Mouse (Mus musculus) MEL (cell line): ENCODE data around the gene Cchcr1. TPM values are rescaled to one million over a fixed set of nuclear protein-coding genes. Genes with fewer than 3 reads are reported as not detected.

Experiments
- DNase-seq: peaks from one replicate; pipeline ENCODE4 v3.0.0; 2011; ENCODE audit warnings: low read depth, low spot score
- H3K27ac ChIP-seq: 2 replicates; pipeline ENCODE4 v1.5.1; 2012; ENCODE audit warnings: low read depth, mild to moderate bottlenecking, control low read depth, low read length, moderate library complexity; ENCODE audit not compliant: control insufficient read depth
- H3K27me3 ChIP-seq, 2 experiments: fragments of 150-350 bp in 1 of 2; sonication (generic) in 1 of 2; 2 replicates each; pipeline ENCODE4 v1.6.1; 2012; ENCODE audit warnings: low read length in 2 of 2, mild to moderate bottlenecking in 2 of 2, improper control_type of control experiment in 1 of 2, moderate library complexity in 1 of 2; ENCODE audit not compliant: insufficient read depth in 2 of 2, control insufficient read depth in 1 of 2
- H3K36me3 ChIP-seq, 2 experiments: 2 replicates each; pipeline ENCODE4 v1.6.1; 2012 to 2014; ENCODE audit warnings: low read length in 2 of 2, improper control_type of control experiment in 1 of 2, inconsistent platforms in 1 of 2, mild to moderate bottlenecking in 1 of 2; ENCODE audit not compliant: insufficient read depth in 2 of 2, control insufficient read depth in 1 of 2
- H3K4me1 ChIP-seq, 2 experiments: fragments of 150-350 bp in 1 of 2; sonication (generic) in 1 of 2; 2 replicates each; pipeline ENCODE4 v1.6.1; 2012; ENCODE audit warnings: low read length in 2 of 2, improper control_type of control experiment in 1 of 2, mild to moderate bottlenecking in 1 of 2; ENCODE audit not compliant: insufficient read depth in 2 of 2, control insufficient read depth in 1 of 2
- H3K4me3 ChIP-seq, 2 experiments: fragments of 150-350 bp in 1 of 2; sonication (generic) in 1 of 2; 2 replicates each; pipeline ENCODE4 v1.5.1; 2012; ENCODE audit warnings: low read depth in 2 of 2, low read length in 2 of 2, mild to moderate bottlenecking in 2 of 2, moderate library complexity in 2 of 2, control low read depth in 1 of 2, improper control_type of control experiment in 1 of 2; ENCODE audit not compliant: control insufficient read depth in 1 of 2, insufficient read depth in 1 of 2
- H3K79me2 ChIP-seq: 2 replicates; pipeline ENCODE4 v1.6.1; 2012; ENCODE audit warnings: mild to moderate bottlenecking, low read length, moderate library complexity; ENCODE audit not compliant: control insufficient read depth, poor library complexity, insufficient read depth
- H3K9ac ChIP-seq: 2 replicates; pipeline ENCODE4 v1.6.1; 2012; ENCODE audit warnings: low read depth, mild to moderate bottlenecking, control low read depth, low read length, moderate library complexity; ENCODE audit not compliant: control insufficient read depth, poor library complexity, severe bottlenecking
- H3K9me3 ChIP-seq: fragments of 150-350 bp; sonication (generic); replicated peaks from 2 replicates; pipeline ENCODE4 v1.6.1; 2012; ENCODE audit warnings: mild to moderate bottlenecking, low read length, improper control_type of control experiment, moderate library complexity; ENCODE audit not compliant: insufficient read depth
- CHD1 ChIP-seq: IDR thresholded peaks from 2 replicates; pipeline ENCODE4 v1.6.1; 2012; ENCODE audit warnings: low read depth, mild to moderate bottlenecking, inconsistent platforms, low read length, improper control_type of control experiment
- E2F4 ChIP-seq: IDR thresholded peaks from 2 replicates; pipeline ENCODE4 v1.6.1; 2011; ENCODE audit warnings: low read depth, low read length, improper control_type of control experiment, borderline replicate concordance
- ELF1 ChIP-seq: IDR thresholded peaks from 2 replicates; pipeline ENCODE4 v1.6.1; 2014; ENCODE audit warnings: low read depth, mild to moderate bottlenecking, inconsistent platforms, low read length, improper control_type of control experiment, moderate library complexity
- GABPA ChIP-seq: IDR thresholded peaks from 2 replicates; pipeline ENCODE4 v1.6.1; 2012; ENCODE audit warnings: low read depth, mild to moderate bottlenecking, inconsistent platforms, low read length, improper control_type of control experiment, moderate library complexity
- HCFC1 ChIP-seq: IDR thresholded peaks from 2 replicates; pipeline ENCODE4 v1.6.1; 2012; ENCODE audit warnings: low read depth, mild to moderate bottlenecking, inconsistent platforms, low read length, improper control_type of control experiment, moderate library complexity
- KAT2A ChIP-seq: conservative IDR thresholded peaks from 2 replicates; pipeline ENCODE4 v1.6.1; 2012; ENCODE audit warnings: low read depth, low read length, improper control_type of control experiment, inconsistent platforms
- MAX ChIP-seq: IDR thresholded peaks from 2 replicates; pipeline ENCODE4 v1.6.1; 2011; ENCODE audit warnings: low read length, improper control_type of control experiment
- MAZ ChIP-seq: IDR thresholded peaks from 2 replicates; pipeline ENCODE4 v1.6.1; 2012; ENCODE audit warnings: low read depth, mild to moderate bottlenecking, inconsistent platforms, low read length, improper control_type of control experiment
- POLR2A ChIP-seq, 2 experiments: IDR thresholded peaks; 2 replicates each; pipeline ENCODE4 v1.6.1; 2011 to 2012; ENCODE audit warnings: low read length in 2 of 2, mild to moderate bottlenecking in 2 of 2, control low read depth in 1 of 2, improper control_type of control experiment in 1 of 2, low read depth in 1 of 2, moderate library complexity in 1 of 2; ENCODE audit not compliant: control insufficient read depth in 1 of 2, insufficient read depth in 1 of 2, poor library complexity in 1 of 2
- POLR2AphosphoS2 ChIP-seq: IDR thresholded peaks from 2 replicates; pipeline ENCODE4 v1.6.1; 2011; ENCODE audit warnings: low read length, improper control_type of control experiment
- POLR2AphosphoS5 ChIP-seq: IDR thresholded peaks from 2 replicates; pipeline ENCODE4 v1.6.1; 2012; ENCODE audit warnings: low read depth, borderline replicate concordance, mild to moderate bottlenecking, inconsistent platforms, low read length, moderate library complexity, mixed read lengths
- RCOR1 ChIP-seq: IDR thresholded peaks from 2 replicates; pipeline ENCODE4 v1.6.1; 2012; ENCODE audit warnings: low read depth, mild to moderate bottlenecking, inconsistent platforms, low read length, improper control_type of control experiment
- TBP ChIP-seq: IDR thresholded peaks from 2 replicates; pipeline ENCODE4 v1.8.0; 2011; ENCODE audit warnings: low read depth, low read length, improper control_type of control experiment
- UBTF ChIP-seq: IDR thresholded peaks from 2 replicates; pipeline ENCODE4 v1.6.1; 2012; ENCODE audit warnings: low read depth, mild to moderate bottlenecking, inconsistent platforms, low read length, improper control_type of control experiment, moderate library complexity, borderline replicate concordance; ENCODE audit not compliant: insufficient read depth
- USF2 ChIP-seq, 2 experiments: IDR thresholded peaks; 2 replicates each; pipeline ENCODE4 v1.6.1; 2011 to 2012; ENCODE audit warnings: improper control_type of control experiment in 2 of 2, low read length in 2 of 2, borderline replicate concordance in 1 of 2, inconsistent platforms in 1 of 2, low read depth in 1 of 2, mild to moderate bottlenecking in 1 of 2; ENCODE audit not compliant: insufficient read depth in 1 of 2
- ZKSCAN1 ChIP-seq: IDR thresholded peaks from 2 replicates; pipeline ENCODE4 v1.6.1; 2012; ENCODE audit warnings: low read depth, mild to moderate bottlenecking, inconsistent platforms, low read length, improper control_type of control experiment, moderate library complexity
- polyA plus RNA-seq, 2 experiments: library from polyadenylated mRNA; stranded (reverse) in 1 of 2; unstranded in 1 of 2; fragments of >175 nt in 1 of 2; fragments of >200 nt in 1 of 2; gene quantifications; 2 replicates each; pipeline versions ENCODE4 v1.2.1 to v1.2.4; 2012; ENCODE audit warnings: low replicate concordance in 2 of 2, low read depth in 1 of 2; ENCODE audit not compliant: insufficient read length in 2 of 2, insufficient read depth in 1 of 2, missing spikeins in 1 of 2
- total RNA-seq: library from RNA; depleted of rRNA; stranded (reverse); fragments of 300-350 nt; gene quantifications from 2 replicates; pipeline ENCODE4 v1.2.3, GENCODE M21; 2012

Gene Cchcr1
- total and polyA plus RNA-seq, 3 experiments: 14.3 to 21.7 TPM; not detected in 1

DNA sequence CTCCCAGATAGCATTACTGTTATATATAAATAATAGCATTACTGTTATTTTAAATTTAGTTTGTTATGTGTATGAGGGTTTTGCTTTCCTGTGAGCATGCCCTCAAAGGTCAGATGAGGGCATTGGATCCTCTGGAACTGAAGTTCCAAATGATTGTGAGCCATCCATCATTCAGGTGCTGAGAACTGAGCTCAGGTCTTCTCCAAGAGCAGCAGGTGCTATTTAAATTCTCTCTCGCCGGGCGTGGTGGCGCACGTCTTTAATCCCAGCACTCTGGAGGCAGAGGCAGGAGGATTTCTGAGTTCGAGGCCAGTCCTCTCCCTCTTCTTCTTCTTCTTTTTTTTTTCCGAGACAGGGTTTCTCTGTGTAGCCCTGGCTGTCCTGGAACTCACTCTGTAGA is 19.8 kb upstream of the Cchcr1 start:
- no peak overlapping the region for H3K9ac ChIP-seq
- no peaks in the 10 kb centered on the region for H3K9me3 ChIP-seq
- H3K4me3 ChIP-seq: no peak overlapping the region
- no peak overlapping the region for H3K27ac ChIP-seq
- H3K4me1 ChIP-seq: 0 out of 4 replicates have a peak, but pooled peaks cover 0 to 2% of the 10 kb centered on the region in 2 experiments
- H3K36me3 ChIP-seq: no peaks in the 10 kb centered on the region
- no peaks in the 10 kb centered on the region for H3K79me2 ChIP-seq
- peaks cover 0 to 4% of the 10 kb centered on the region in 2 experiments; a peak in 2 of 4 replicates for H3K27me3 ChIP-seq
- TF ChIP-seq MAX (no peak), RCOR1 (no peak), UBTF (no peak), HCFC1 (no peak), GABPA (no peak), ELF1 (no peak), TBP (no peak), POLR2AphosphoS5 (no peak), USF2 (IDR thresholded peaks at IDR 0.05; ENCODE audit: borderline replicate concordance in 1 of 2, insufficient read depth in 1 of 2, low read depth in 1 of 2, low read length in 2 of 2) (no peak)
- TF ChIP-seq, all 39 proteins: peak for 0
- no peak for DNase-seq

- H3K9ac ChIP-seq: no peak overlapping the region
- H3K27me3 ChIP-seq: no peaks in the 10 kb centered on the region; a peak in 1 of 4 replicates
- no peak for DNase-seq
- no peak overlapping the region for H3K27ac ChIP-seq
- no peaks in the 10 kb centered on the region for H3K79me2 ChIP-seq
- no peaks in the 10 kb centered on the region for H3K9me3 ChIP-seq
- H3K36me3 ChIP-seq: no peaks in the 10 kb centered on the region
- H3K4me3 ChIP-seq: no peak overlapping the region
- TF ChIP-seq CHD1: no peak
- TF ChIP-seq KAT2A: no peak
- TF ChIP-seq MAZ: no peak
- no peak for TF ChIP-seq ZKSCAN1
- no peak for TF ChIP-seq E2F4
- no peak for TF ChIP-seq POLR2A (IDR thresholded peaks at IDR 0.05; ENCODE audit: control insufficient read depth in 1 of 2, insufficient read depth in 1 of 2, low read depth in 1 of 2, low read length in 2 of 2, poor library complexity in 1 of 2)
- TF ChIP-seq POLR2AphosphoS2: no peak
- TF ChIP-seq USF2 (IDR thresholded peaks at IDR 0.05; ENCODE audit: borderline replicate concordance in 1 of 2, insufficient read depth in 1 of 2, low read depth in 1 of 2, low read length in 2 of 2): no peak
- 0 out of 4 replicates have a peak, but pooled peaks cover 0 to 2% of the 10 kb centered on the region in 2 experiments for H3K4me1 ChIP-seq
Measured at GRCm38 (mm10) chr17:35502226-35502625, 14.7 kb upstream of the Cchcr1 start.
